Mouse (Mus musculus) kidney, embryonic 16.5 days (tissue): Measurements from ENCODE around the gene Cfap97d2. TPM values are rescaled to one million over a fixed set of nuclear protein-coding genes. Genes with fewer than 3 reads are reported as not detected.
A peak's percentile ranks its signal among the peaks of the same experiment; 100 is the strongest.
"Not testable (repeated sequence)": the region's sequence is repeated elsewhere in the genome, so short reads cannot be mapped to it uniquely, and the experiment has no call there.

Experiments used
- ATAC-seq: fragments of 200-750 bp; cut with Nextera tagmentation; 2 replicates; pipeline ENCODE4 v1.8.0; 2017; ENCODE audit warnings: moderate TSS enrichment; ENCODE audit not compliant: low FRiP score, low TSS enrichment
- H3K27ac ChIP-seq: fragments of 300-500 bp; sonication (generic); 2 replicates; pipeline ENCODE4 v1.5.1; 2014; ENCODE audit warnings: low read length
- H3K27me3 ChIP-seq: fragments of 300-500 bp; sonication (generic); 2 replicates; pipeline ENCODE4 v1.6.1; 2014; ENCODE audit warnings: low read length, control low read depth, mixed read lengths; ENCODE audit not compliant: insufficient read depth
- H3K36me3 ChIP-seq: fragments of 300-500 bp; sonication (generic); 2 replicates; pipeline ENCODE4 v1.6.1; 2014; ENCODE audit warnings: low read length, control low read depth, mixed read lengths; ENCODE audit not compliant: insufficient read depth
- H3K4me1 ChIP-seq: fragments of 300-500 bp; sonication (generic); 2 replicates; pipeline ENCODE4 v1.6.1; 2014; ENCODE audit warnings: low read length, control low read depth, mixed read lengths; ENCODE audit not compliant: insufficient read depth
- H3K4me2 ChIP-seq: fragments of 300-500 bp; sonication (generic); replicated peaks from 2 replicates; pipeline ENCODE4 v1.6.1; 2014; ENCODE audit warnings: low read depth, low read length
- H3K4me3 ChIP-seq: fragments of 300-500 bp; sonication (generic); 2 replicates; pipeline ENCODE4 v1.5.1; 2014; ENCODE audit warnings: mild to moderate bottlenecking, low read length
- H3K9ac ChIP-seq: fragments of 300-500 bp; sonication (generic); replicated peaks from 2 replicates; pipeline ENCODE4 v1.6.1; 2014; ENCODE audit warnings: low read length
- H3K9me3 ChIP-seq: fragments of 300-500 bp; sonication (generic); 2 replicates; pipeline ENCODE4 v1.6.1; 2016; ENCODE audit warnings: low read length, control low read depth
- WGBS: fragments of 180-500 bp; shearing (Covaris S2); extraction: QIAGEN DNeasy Blood & Tissue Kit; methylation state at CpG from one replicate; pipeline ENCODE4 v1.1.7; 2014; 5-methylcytosine and 5-hydroxymethylcytosine counted together
- polyA plus RNA-seq: library from polyadenylated mRNA; unstranded; fragments of >200 nt; fragmentation: Nextera tagmentation; extraction: Ambion mirVana; gene quantifications from 2 replicates; pipeline ENCODE4 v1.2.1, GENCODE M21; 2015

Gene Cfap97d2
- polyA plus RNA-seq, 1 experiment from 2014 or later = not detected

GRCm38 (mm10) chr8:13718980-13719379, 13.3 kb downstream of the Cfap97d2 start:
- Histone ChIP-seq H3K4me1 (no peaks in the 10 kb centered on the region), H3K27me3 (no peaks in the 10 kb centered on the region), H3K27ac (no peak overlapping the region), H3K36me3 (no peaks in the 10 kb centered on the region), H3K9ac (no peak overlapping the region), H3K4me2 (no peak overlapping the region), H3K4me3 (no peak overlapping the region), H3K9me3 (no peaks in the 10 kb centered on the region)
- 87% methylated on average over 8 of the region's 8 CpGs for WGBS
- ATAC-seq = no peak

- H3K36me3 ChIP-seq = no peaks in the 10 kb centered on the region
- H3K4me2 ChIP-seq = no peak overlapping the region
- no peak overlapping the region for H3K27ac ChIP-seq
- H3K4me1 ChIP-seq = no peaks in the 10 kb centered on the region
- H3K27me3 ChIP-seq = no peaks in the 10 kb centered on the region
- H3K9ac ChIP-seq = no peak overlapping the region
- no peak for ATAC-seq
- H3K9me3 ChIP-seq = no peaks in the 10 kb centered on the region
- no peak overlapping the region for H3K4me3 ChIP-seq
These were observed 20.0 kb downstream of the Cfap97d2 start for GRCm38 (mm10) chr8:13725722-13726121.

- Histone ChIP-seq H3K27me3 (no peaks in the 10 kb centered on the region), H3K27ac (no peak overlapping the region), H3K36me3 (no peaks in the 10 kb centered on the region), H3K4me1 (no peaks in the 10 kb centered on the region), H3K4me2 (no peak overlapping the region), H3K9me3 (no peaks in the 10 kb centered on the region), H3K9ac (no peak overlapping the region), H3K4me3 (no peak overlapping the region)
- whole genome bisulfite sequencing = 45% methylated on average over 10 of the region's 10 CpGs
- ATAC-seq = no peak
These were observed 21.9 kb downstream of the Cfap97d2 start for GRCm38 (mm10) chr8:13727469-13728094.

- Histone ChIP-seq H3K4me2 (peak overlapping the region; percentile 36), H3K36me3 (no peaks in the 10 kb centered on the region), H3K4me1 (peaks cover 9% of the 10 kb centered on the region; the same call in 1 of the 2 replicates), H3K27me3 (no peaks in the 10 kb centered on the region), H3K27ac (peak overlapping the region; percentile 87), H3K9me3 (no peaks in the 10 kb centered on the region), H3K4me3 (no peak overlapping the region), H3K9ac (peak overlapping the region; percentile 26; the same call in 1 of the 2 replicates)
- ATAC-seq = peak; percentile 84
- 5% methylated on average over 6 of the region's 6 CpGs for WGBS
These were observed 34.7 kb downstream of the Cfap97d2 start for GRCm38 (mm10) chr8:13740323-13740770.

- H3K27me3 ChIP-seq = no peaks in the 10 kb centered on the region
- no peak overlapping the region for H3K4me3 ChIP-seq
- no peaks in the 10 kb centered on the region for H3K36me3 ChIP-seq
- peaks cover 13% of the 10 kb centered on the region; the same call in 1 of the 2 replicates for H3K4me1 ChIP-seq
- WGBS = 75% methylated on average over 7 of the region's 7 CpGs
- no peaks in the 10 kb centered on the region for H3K9me3 ChIP-seq
- no peak for ATAC-seq
- H3K9ac ChIP-seq = no peak overlapping the region
- H3K27ac ChIP-seq = peak overlapping the region; percentile 87
- peak overlapping the region; percentile 36 for H3K4me2 ChIP-seq
These were observed 35.3 kb downstream of the Cfap97d2 start for GRCm38 (mm10) chr8:13740817-13741613.

- H3K4me1 ChIP-seq = peaks cover 16% of the 10 kb centered on the region
- not testable (repeated sequence) for H3K4me2 ChIP-seq, H3K9ac ChIP-seq, H3K9me3 ChIP-seq, H3K27ac ChIP-seq, H3K4me3 ChIP-seq, H3K27me3 ChIP-seq, H3K36me3 ChIP-seq, ATAC-seq
- whole genome bisulfite sequencing = 89% methylated on average over 5 of the region's 6 CpGs
These were observed 40.5 kb downstream of the Cfap97d2 start for GRCm38 (mm10) chr8:13746212-13746611.

- H3K27me3 ChIP-seq = no peaks in the 10 kb centered on the region
- peaks cover 16% of the 10 kb centered on the region for H3K4me1 ChIP-seq
- H3K9me3 ChIP-seq = no peaks in the 10 kb centered on the region
- H3K9ac ChIP-seq = no peak overlapping the region; the same call in 1 of the 2 replicates
- peak; percentile 65; the same call in 1 of the 2 replicates for ATAC-seq
- no peaks in the 10 kb centered on the region for H3K36me3 ChIP-seq
- H3K4me3 ChIP-seq = no peak overlapping the region
- no peak overlapping the region for H3K27ac ChIP-seq
- 0 out of 2 replicates have a peak overlapping the region, but pooled peaks have one; percentile 3 for H3K4me2 ChIP-seq
- WGBS = 4% methylated on average over 3 of the region's 3 CpGs
These were observed 41.9 kb downstream of the Cfap97d2 start for GRCm38 (mm10) chr8:13747626-13748025.

GRCm38 (mm10) chr8:13753680-13754079, 48.0 kb downstream of the Cfap97d2 start:
- Histone ChIP-seq H3K27ac (no peak overlapping the region), H3K9me3 (no peaks in the 10 kb centered on the region), H3K36me3 (no peaks in the 10 kb centered on the region), H3K4me1 (peaks cover 7% of the 10 kb centered on the region), H3K4me2 (no peak overlapping the region), H3K27me3 (no peaks in the 10 kb centered on the region), H3K9ac (no peak overlapping the region), H3K4me3 (no peak overlapping the region)
- WGBS = 22% methylated on average over 2 of the region's 2 CpGs
- ATAC-seq = no peak

- ATAC-seq = no peak
- Histone ChIP-seq H3K9me3 (no peaks in the 10 kb centered on the region), H3K9ac (no peak overlapping the region), H3K36me3 (peaks cover 7% of the 10 kb centered on the region), H3K4me2 (no peak overlapping the region; the same call in 1 of the 2 replicates), H3K4me3 (no peak overlapping the region), H3K27ac (no peak overlapping the region), H3K4me1 (peaks cover 17% of the 10 kb centered on the region), H3K27me3 (no peaks in the 10 kb centered on the region)
- WGBS = 52% methylated on average over 7 of the region's 7 CpGs
These were observed 50.8 kb downstream of the Cfap97d2 start for GRCm38 (mm10) chr8:13756480-13756879.
